Mouse (Mus musculus) cortical plate, adult 2 months (tissue): ENCODE results near the gene Lrp6.

Experiments used
- CTCF ChIP-seq: fragments of 200-500 bp; IDR thresholded peaks from 2 replicates; pipeline ENCODE4 v1.5.1; 2011; ENCODE audit warnings: mild to moderate bottlenecking, control low read depth, low read length; ENCODE audit not compliant: insufficient read depth; ENCODE audit errors: extremely low read depth
- POLR2A ChIP-seq: fragments of 200-500 bp; IDR thresholded peaks from 2 replicates; pipeline ENCODE4 v1.6.1; 2011; ENCODE audit warnings: mild to moderate bottlenecking, low read length, control low read depth; ENCODE audit not compliant: insufficient read depth; ENCODE audit errors: extremely low read depth

DNA sequence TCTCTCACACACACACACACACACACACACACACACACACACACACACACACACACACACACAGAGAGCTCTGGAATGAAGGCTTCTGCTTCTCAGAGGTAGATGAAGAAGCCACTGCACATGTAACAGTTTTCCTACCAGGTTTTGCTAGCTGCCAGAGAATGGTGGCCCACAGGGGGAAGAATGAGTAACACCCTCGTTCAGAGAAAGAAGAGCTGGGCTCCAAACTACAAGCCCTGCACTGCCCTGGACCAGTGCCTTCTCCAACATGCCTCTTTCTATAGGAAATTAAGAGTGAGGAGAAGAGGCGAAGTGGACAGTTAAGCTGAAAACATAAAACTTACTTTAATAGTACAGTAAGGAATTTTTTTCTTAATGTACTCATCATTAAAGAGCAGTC lies 56.5 kb downstream of the Lrp6 start:
- TF ChIP-seq CTCF = no peak
- TF ChIP-seq POLR2A = no peak
